Mouse (Mus musculus): ENCODE results near the gene Palm. TPM values are rescaled to one million over a fixed set of nuclear protein-coding genes. Genes with fewer than 3 reads are reported as not detected.
"Not testable (repeated sequence)": the region's sequence is repeated elsewhere in the genome, so short reads cannot be mapped to it uniquely, and the experiment has no call there.

Gene Palm
- polyA plus RNA-seq (2015; fragmentation: Nextera tagmentation; extraction: Ambion mirVana): 79.9 and 84.8 TPM in 2 replicates

GRCm38 (mm10) chr10:79793051-79793737, at the start of gene Palm:
Gene Palm (plus strand): TSS chr10:79793572.
- Histone ChIP-seq H3K27ac (peak within 1 kb of the TSS; percentile 88), H3K4me3 (peak within 1 kb of the TSS; percentile 96), H3K36me3 (no peaks in the 10 kb centered on the region), H3K4me2 (peak within 1 kb of the TSS; percentile 89), H3K4me1 (peaks cover 31% of the 10 kb centered on the region), H3K9me3 (no peaks in the 10 kb centered on the region), H3K27me3 (no peaks in the 10 kb centered on the region), H3K9ac (peak within 1 kb of the TSS; percentile 94)
- ATAC-seq (ENCODE audit: insufficient number of reproducible peaks, low FRiP score, low TSS enrichment, low read depth): peak; percentile 59; the same call in 1 of the 2 replicates
- WGBS: 6% methylated on average over 51 of the region's 51 CpGs

GRCm38 (mm10) chr10:79743650-79744365, 49.6 kb upstream of the Palm start:
- 91% methylated on average over 15 of the region's 15 CpGs for WGBS
- Histone ChIP-seq H3K9ac (no peak overlapping the region), H3K4me3 (no peak overlapping the region), H3K4me1 (peaks cover 10% of the 10 kb centered on the region), H3K9me3 (peaks cover 15% of the 10 kb centered on the region), H3K4me2 (no peak overlapping the region), H3K27ac (no peak overlapping the region), H3K36me3 (peaks cover 58% of the 10 kb centered on the region), H3K27me3 (no peaks in the 10 kb centered on the region)
- ATAC-seq (ENCODE audit: insufficient number of reproducible peaks, low FRiP score, low TSS enrichment, low read depth): no peak

GRCm38 (mm10) chr10:79745411-79745810, 48.0 kb upstream of the Palm start:
- Histone ChIP-seq H3K9me3 (no peaks in the 10 kb centered on the region; the same call in 1 of the 2 replicates), H3K36me3 (peaks cover 42% of the 10 kb centered on the region), H3K4me2 (peak overlapping the region; percentile 60), H3K4me1 (peaks cover 10% of the 10 kb centered on the region), H3K27ac (no peak overlapping the region), H3K4me3 (peak overlapping the region; percentile 68), H3K27me3 (no peaks in the 10 kb centered on the region), H3K9ac (no peak overlapping the region)
- WGBS: 91% methylated on average over 3 of the region's 3 CpGs
- ATAC-seq (ENCODE audit: insufficient number of reproducible peaks, low FRiP score, low TSS enrichment, low read depth): no peak

GRCm38 (mm10) chr10:79745898-79746773, 47.2 kb upstream of the Palm start, which contains the start of gene Polrmt:
Gene Polrmt (minus strand): TSS chr10:79746581.
- Histone ChIP-seq H3K4me2 (peak within 1 kb of the TSS; percentile 60), H3K27ac (no peak within 1 kb of the TSS; the same call in 1 of the 2 replicates), H3K4me1 (peaks cover 10% of the 10 kb centered on the region), H3K36me3 (peaks cover 34% of the 10 kb centered on the region), H3K9me3 (no peaks in the 10 kb centered on the region), H3K27me3 (no peaks in the 10 kb centered on the region), H3K4me3 (peak within 1 kb of the TSS; percentile 68), H3K9ac (peak within 1 kb of the TSS; percentile 59)
- ATAC-seq (ENCODE audit: insufficient number of reproducible peaks, low FRiP score, low TSS enrichment, low read depth): peak; percentile 92
- 1% methylated on average over 37 of the region's 38 CpGs for WGBS

GRCm38 (mm10) chr10:79746774-79747151, 46.6 kb upstream of the Palm start:
- Histone ChIP-seq H3K27me3 (no peaks in the 10 kb centered on the region), H3K27ac (no peak overlapping the region), H3K4me1 (peaks cover 10% of the 10 kb centered on the region), H3K4me3 (peak overlapping the region; percentile 68), H3K36me3 (peaks cover 28% of the 10 kb centered on the region), H3K4me2 (peak overlapping the region; percentile 41), H3K9me3 (no peaks in the 10 kb centered on the region), H3K9ac (no peak overlapping the region)
- 24% methylated on average over 6 of the region's 6 CpGs for WGBS
- ATAC-seq (ENCODE audit: insufficient number of reproducible peaks, low FRiP score, low TSS enrichment, low read depth): no peak

- peaks cover 12% of the 10 kb centered on the region for H3K36me3 ChIP-seq
- H3K27ac ChIP-seq: no peak overlapping the region
- peaks cover 10% of the 10 kb centered on the region for H3K4me1 ChIP-seq
- ATAC-seq (ENCODE audit: insufficient number of reproducible peaks, low FRiP score, low TSS enrichment, low read depth): no peak
- no peaks in the 10 kb centered on the region for H3K27me3 ChIP-seq
- no peak overlapping the region for H3K4me2 ChIP-seq
- no peaks in the 10 kb centered on the region for H3K9me3 ChIP-seq
- H3K9ac ChIP-seq: no peak overlapping the region
- 66% methylated on average over 6 of the region's 6 CpGs for WGBS
- no peak overlapping the region for H3K4me3 ChIP-seq
These were observed 44.9 kb upstream of the Palm start for GRCm38 (mm10) chr10:79748496-79748895.

DNA sequence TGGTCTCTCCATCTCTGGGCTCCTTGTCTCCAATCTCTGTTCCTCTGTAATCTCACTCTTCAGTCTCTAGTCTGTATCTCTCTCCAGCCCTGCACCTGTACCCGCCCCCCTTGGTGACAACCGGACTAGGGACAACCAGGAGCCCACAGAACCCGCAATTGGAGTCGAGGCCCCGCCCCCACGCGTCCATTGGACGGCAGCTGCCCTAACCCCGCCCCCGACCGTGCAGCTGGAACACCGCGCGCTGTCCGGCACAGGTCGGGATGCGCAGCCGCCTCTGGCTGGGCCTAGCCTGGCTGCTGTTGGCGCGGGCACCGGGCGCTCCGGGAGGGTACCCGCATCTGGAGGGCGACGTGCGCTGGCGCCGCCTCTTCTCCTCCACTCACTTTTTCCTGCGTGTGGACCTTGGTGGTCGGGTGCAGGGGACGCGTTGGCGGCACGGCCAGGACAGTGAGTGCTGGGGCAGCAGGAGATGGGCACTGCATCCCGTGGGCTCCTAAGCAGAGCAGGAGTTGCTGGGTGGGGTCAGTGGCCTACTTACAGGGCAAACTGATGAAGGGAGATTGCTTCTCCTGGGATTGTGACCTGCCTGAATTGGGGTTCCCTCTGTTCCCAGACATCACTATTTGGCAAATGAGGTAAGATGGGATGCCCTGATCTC, 38.4 kb upstream of the Palm start, which contains the start of gene Fgf22:
Gene Fgf22, plus strand, starts transcription at position 221 of the 661 bp plus-strand sequence.
- Histone ChIP-seq H3K27ac (no peak within 1 kb of the TSS), H3K9ac (peak within 1 kb of the TSS; percentile 34; the same call in 1 of the 2 replicates), H3K4me3 (peak within 1 kb of the TSS; percentile 35), H3K4me1 (peaks cover 11% of the 10 kb centered on the region), H3K9me3 (no peaks in the 10 kb centered on the region), H3K27me3 (no peaks in the 10 kb centered on the region), H3K36me3 (peaks cover 40% of the 10 kb centered on the region), H3K4me2 (peak within 1 kb of the TSS; percentile 63)
- no peak for ATAC-seq (ENCODE audit: insufficient number of reproducible peaks, low FRiP score, low TSS enrichment, low read depth)
- 3% methylated on average over 36 of the region's 36 CpGs for WGBS

DNA sequence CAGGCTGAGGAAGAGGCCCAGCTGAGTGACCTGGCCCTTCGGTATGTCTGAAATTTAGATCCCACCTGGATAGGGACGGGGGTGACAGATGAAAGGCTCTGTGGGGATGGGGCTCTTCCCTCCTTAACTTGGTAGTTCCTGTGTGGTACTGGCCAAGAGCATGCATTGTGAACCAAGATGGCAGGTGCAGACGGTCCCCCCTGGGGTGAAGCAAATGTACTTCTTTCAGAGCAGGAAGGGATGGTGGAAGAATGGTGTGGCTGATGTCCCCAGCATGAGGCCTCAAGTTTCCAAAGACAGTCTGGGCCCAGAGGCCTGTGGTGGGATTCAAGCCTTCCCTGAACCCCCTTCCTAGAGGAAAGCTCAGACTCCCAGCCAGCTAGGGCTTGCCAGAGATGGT, 37.5 kb upstream of the Palm start:
- Histone ChIP-seq H3K4me1 (peaks cover 11% of the 10 kb centered on the region), H3K4me2 (no peak overlapping the region), H3K4me3 (no peak overlapping the region), H3K9ac (no peak overlapping the region), H3K27me3 (no peaks in the 10 kb centered on the region), H3K9me3 (no peaks in the 10 kb centered on the region), H3K27ac (no peak overlapping the region), H3K36me3 (peaks cover 48% of the 10 kb centered on the region)
- ATAC-seq (ENCODE audit: insufficient number of reproducible peaks, low FRiP score, low TSS enrichment, low read depth): no peak; the same call in 1 of the 2 replicates
- 77% methylated on average over 3 of the region's 3 CpGs for WGBS

GRCm38 (mm10) chr10:79756660-79757059, 36.7 kb upstream of the Palm start:
- Histone ChIP-seq H3K4me2 (no peak overlapping the region), H3K36me3 (peaks cover 56% of the 10 kb centered on the region), H3K4me3 (no peak overlapping the region), H3K9ac (no peak overlapping the region), H3K4me1 (peaks cover 11% of the 10 kb centered on the region), H3K27ac (no peak overlapping the region), H3K9me3 (no peaks in the 10 kb centered on the region), H3K27me3 (no peaks in the 10 kb centered on the region)
- ATAC-seq (ENCODE audit: insufficient number of reproducible peaks, low FRiP score, low TSS enrichment, low read depth): no peak
- 90% methylated on average over 24 of the region's 24 CpGs for WGBS

DNA sequence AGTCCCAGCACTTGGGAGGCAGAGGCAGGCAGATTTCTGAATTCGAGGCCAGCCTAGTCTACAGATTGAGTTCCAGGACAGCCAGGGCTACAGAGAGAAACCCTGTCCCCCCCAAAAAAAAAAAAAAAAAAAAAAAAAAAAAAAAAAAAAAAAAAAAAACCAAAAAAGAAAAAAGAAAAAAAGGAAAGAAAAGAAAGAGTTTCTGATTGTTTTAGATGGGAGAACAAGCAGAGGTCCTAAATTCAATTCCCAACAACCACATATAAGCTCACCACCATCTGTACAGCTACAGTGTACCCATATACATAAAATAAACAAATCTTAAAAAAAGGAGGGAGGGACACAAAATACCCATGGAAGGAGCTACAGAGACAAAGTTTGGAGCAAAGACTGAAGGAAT, 33.7 kb upstream of the Palm start:
- not testable (repeated sequence) for H3K27ac ChIP-seq; H3K4me2 ChIP-seq; H3K27me3 ChIP-seq; ATAC-seq (ENCODE audit: insufficient number of reproducible peaks, low FRiP score, low TSS enrichment, low read depth); H3K9ac ChIP-seq; H3K4me3 ChIP-seq; H3K9me3 ChIP-seq
- H3K36me3 ChIP-seq: peaks cover 66% of the 10 kb centered on the region
- 96% methylated on average over 1 of the region's 1 CpGs for WGBS
- H3K4me1 ChIP-seq: peaks cover 24% of the 10 kb centered on the region

- Histone ChIP-seq H3K4me2 (no peak overlapping the region), H3K4me3 (no peak overlapping the region), H3K9ac (no peak overlapping the region), H3K27me3 (no peaks in the 10 kb centered on the region), H3K9me3 (no peaks in the 10 kb centered on the region), H3K36me3 (peaks cover 66% of the 10 kb centered on the region), H3K4me1 (peaks cover 24% of the 10 kb centered on the region), H3K27ac (no peak overlapping the region)
- WGBS: 84% methylated on average over 11 of the region's 11 CpGs
- no peak for ATAC-seq (ENCODE audit: insufficient number of reproducible peaks, low FRiP score, low TSS enrichment, low read depth)
These were observed 32.7 kb upstream of the Palm start for GRCm38 (mm10) chr10:79760603-79761143.

All from limb, embryonic 15.5 days (tissue).